Mouse (Mus musculus) left cerebral cortex, adult 18-20 months (tissue): Measurements from ENCODE around the gene Gm10160. TPM values are rescaled to one million over a fixed set of nuclear protein-coding genes. Genes with fewer than 3 reads are reported as not detected.

ENCODE experiments used
- DNase-seq, 2 experiments: peaks; one replicate each; pipeline ENCODE4 v3.0.0; 2021 to 2022; ENCODE audit warnings: low spot score in 2 of 2, mixed read lengths in 1 of 2
- total RNA-seq, 2 experiments: library from RNA; stranded (reverse); gene quantifications; 2 replicates each; pipeline ENCODE4 v1.2.3; 2021

Gm10160 gene
- total RNA-seq, 2 experiments from 2014 or later: not detected

- peak; percentile 78 to 90 for DNase-seq
Observed at GRCm38 (mm10) chr7:81829379-81829894, 26.2 kb downstream of the Gm10160 start, which contains the start of gene Btbd1. Gene Btbd1 (minus strand): TSS chr7:81829431.

- DNase-seq: peak; percentile 37 to 53
Observed at GRCm38 (mm10) chr7:81828681-81829378, 26.8 kb downstream of the Gm10160 start.

- DNase-seq: no peak
Observed at GRCm38 (mm10) chr7:81827806-81828667, 27.6 kb downstream of the Gm10160 start.

GRCm38 (mm10) chr7:81825381-81825780 is 30.2 kb downstream of the Gm10160 start:
- no peak for DNase-seq

GRCm38 (mm10) chr7:81824906-81825305 is 30.7 kb downstream of the Gm10160 start:
- no peak for DNase-seq

GRCm38 (mm10) chr7:81806067-81806466 is 49.5 kb downstream of the Gm10160 start:
- no peak for DNase-seq

Other genes starting within 250 kb of the Gm10160 start
- gene Homer2, start 148.3 kb downstream of the Gm10160 start, total RNA-seq: 10 to 100 TPM; 63.3 to 65.4 TPM
- gene Ramac, start 92.9 kb downstream of the Gm10160 start, total RNA-seq: 100 to 1,000 TPM in 1 of 2 experiments, 10 to 100 TPM in 1; 86.5 to 101 TPM
- gene 3110040N11Rik, start 66.3 kb downstream of the Gm10160 start, total RNA-seq: 10 to 100 TPM; 23.6 to 28.1 TPM
- gene Btbd1, start 26.4 kb downstream of the Gm10160 start, total RNA-seq: 100 to 1,000 TPM; 125 to 129 TPM
- gene Tm6sf1, start 3.2 kb upstream of the Gm10160 start, total RNA-seq: 10 to 100 TPM; 25.5 to 30.0 TPM
- 10 to 100 TPM; 79.9 to 83.2 TPM for gene Hdgfl3, start 78.7 kb upstream of the Gm10160 start, total RNA-seq
- gene Bnc1, start 136.5 kb upstream of the Gm10160 start, total RNA-seq: not detected